ENCODE assay signal across 8 mouse cellular contexts in the genomic region with DNA sequence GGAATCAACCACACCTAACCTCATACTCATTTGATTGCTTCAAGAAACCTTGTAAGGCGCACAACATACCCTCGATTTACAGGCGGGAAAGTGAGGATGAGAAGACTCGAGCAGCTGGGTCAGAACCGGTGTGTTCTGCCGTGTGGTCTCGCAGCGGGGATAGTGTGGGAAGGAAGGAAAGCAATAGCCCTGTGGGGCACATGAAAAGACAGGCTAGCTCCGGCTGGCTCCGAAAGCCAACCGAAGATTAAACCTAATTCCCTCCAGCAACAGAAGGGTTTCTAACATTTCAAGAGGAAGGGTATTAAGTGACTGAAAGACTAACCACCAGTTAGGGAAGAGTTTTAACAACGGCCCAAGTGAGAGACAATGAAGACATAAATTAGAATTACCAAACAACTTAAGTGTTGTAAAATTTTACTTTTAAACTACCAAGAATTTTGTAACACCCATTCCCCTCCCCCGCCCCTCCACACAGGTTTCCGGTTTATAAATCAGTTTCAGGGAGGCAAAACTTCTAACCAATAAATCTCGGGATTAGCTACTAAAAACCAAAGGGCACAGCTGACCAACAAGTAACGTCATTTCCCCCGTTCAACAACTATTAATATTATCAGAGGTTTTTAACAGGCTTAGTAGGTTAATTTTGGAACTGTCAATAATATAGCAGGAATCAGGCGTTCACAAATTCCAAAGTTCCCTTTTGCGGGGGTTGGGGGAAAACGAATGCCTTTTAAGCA. TPM values are rescaled to one million over a fixed set of nuclear protein-coding genes. Genes with fewer than 3 reads are reported as not detected.
A peak's percentile ranks its signal among the peaks of the same experiment; 100 is the strongest.
DNase-seq lines count a peak whose midpoint lies in the region; ATAC-seq and TF ChIP-seq lines count a peak whose summit lies in the region.

No protein-coding gene starts in this region.

- no peak for TF ChIP-seq EP300 in stomach, postnatal 0 days (optimal IDR thresholded peaks at IDR 0.05)

- peaks cover 72% of the 10 kb centered on the region for H3K36me3 ChIP-seq in erythroblast, embryonic 14.5 days (ENCODE audit: control insufficient read depth)
- peaks cover 67% of the 10 kb centered on the region for H3K36me3 ChIP-seq in E14TG2a.4 (ENCODE audit: insufficient read depth, low read length)
- peaks cover 30% of the 10 kb centered on the region for H3K36me3 ChIP-seq in limb, embryonic 15.5 days
- H3K36me3 ChIP-seq in stomach, postnatal 0 days (ENCODE audit: control insufficient read depth, insufficient read depth, low read length), result no peaks in the 10 kb centered on the region; the same call in 1 of the 2 replicates

- peak overlapping the region; percentile 98 for H3K27ac ChIP-seq in limb, embryonic 15.5 days
- H3K27ac ChIP-seq in stomach, postnatal 0 days (replicated peaks), result peak overlapping the region; percentile 99

- peaks cover 45% of the 10 kb centered on the region for H3K4me1 ChIP-seq in erythroblast, embryonic 14.5 days (ENCODE audit: control insufficient read depth)
- H3K4me1 ChIP-seq in E14TG2a.4 (replicated peaks; ENCODE audit: low read depth, low read length), result peaks cover 74% of the 10 kb centered on the region
- peaks cover 13% of the 10 kb centered on the region; the same call in 1 of the 2 replicates for H3K4me1 ChIP-seq in limb, embryonic 15.5 days
- H3K4me1 ChIP-seq in stomach, postnatal 0 days (replicated peaks; ENCODE audit: control insufficient read depth, insufficient read depth), result no peaks in the 10 kb centered on the region

- H3K27me3 ChIP-seq in erythroblast, embryonic 14.5 days (ENCODE audit: control insufficient read depth), result no peaks in the 10 kb centered on the region
- H3K27me3 ChIP-seq in E14TG2a.4 (ENCODE audit: insufficient read depth, low read length), result no peaks in the 10 kb centered on the region
- no peaks in the 10 kb centered on the region for H3K27me3 ChIP-seq in limb, embryonic 15.5 days
- no peaks in the 10 kb centered on the region for H3K27me3 ChIP-seq in stomach, postnatal 0 days (ENCODE audit: control insufficient read depth, insufficient read depth, low read length)

- DNase-seq in gonadal fat pad, adult 2 months (ENCODE audit: low read depth), result peak; percentile 40
- no peak for DNase-seq in stomach, postnatal 0 days (ENCODE audit: low spot score)
- DNase-seq in frontal cortex, postnatal 10 days (ENCODE audit: low spot score in 2 of 2), result no peak
- DNase-seq in natural killer cell, adult 2 months (ENCODE audit: low spot score in 2 of 2), result no peak

- H3K4me3 ChIP-seq in erythroblast, embryonic 14.5 days (replicated peaks), result peak overlapping the region; percentile 99
- peak overlapping the region; percentile 92 for H3K4me3 ChIP-seq in E14TG2a.4 (replicated peaks; ENCODE audit: low read length)
- peak overlapping the region; percentile 99 for H3K4me3 ChIP-seq in limb, embryonic 15.5 days
- peak overlapping the region; percentile 98 for H3K4me3 ChIP-seq in stomach, postnatal 0 days (ENCODE audit: low read depth, low read length)

- peak overlapping the region; percentile 77 for H3K4me2 ChIP-seq in limb, embryonic 15.5 days
- H3K4me2 ChIP-seq in stomach, postnatal 0 days (replicated peaks; ENCODE audit: low read depth), result peak overlapping the region; percentile 68

- 3% methylated on average over 20 of the region's 20 CpGs for WGBS in limb, embryonic 15.5 days
- 9% methylated on average over 20 of the region's 20 CpGs for WGBS in stomach, postnatal 0 days

- peaks cover 3% of the 10 kb centered on the region for H3K9me3 ChIP-seq in erythroblast, embryonic 14.5 days (ENCODE audit: control insufficient read depth, low read length)
- H3K9me3 ChIP-seq in E14TG2a.4 (ENCODE audit: low read length), result no peaks in the 10 kb centered on the region
- H3K9me3 ChIP-seq in limb, embryonic 15.5 days, result no peaks in the 10 kb centered on the region
- H3K9me3 ChIP-seq in stomach, postnatal 0 days (ENCODE audit: control insufficient read depth, low read length), result no peaks in the 10 kb centered on the region

- TF ChIP-seq CTCF in E14TG2a.4 (conservative IDR thresholded peaks at IDR 0.05; ENCODE audit: low read length), result no peak
- no peak for TF ChIP-seq CTCF in stomach, postnatal 0 days (IDR thresholded peaks at IDR 0.05; ENCODE audit: low read depth)

- no peak for ATAC-seq in erythroblast, adult 5-6 weeks (replicated peaks; ENCODE audit: low FRiP score, poor library complexity, severe bottlenecking)
- ATAC-seq in limb, embryonic 15.5 days (ENCODE audit: insufficient number of reproducible peaks, low FRiP score, low TSS enrichment, low read depth), result no peak
- no peak for ATAC-seq in stomach, postnatal 0 days (ENCODE audit: low FRiP score, low TSS enrichment)

- H3K9ac ChIP-seq in limb, embryonic 15.5 days, result peak overlapping the region; percentile 99
- peak overlapping the region; percentile 99 for H3K9ac ChIP-seq in stomach, postnatal 0 days (ENCODE audit: low read length)

RNA-seq across cellular contexts. Expression of a gene that starts 1.5 kb away (rescaled TPM):
- polyA plus RNA-seq in erythroblast, embryonic 14.5 days (2012), result 0.47 and 0.68 TPM in 2 replicates
- 15.2 and 15.7 TPM in 2 replicates for total RNA-seq in erythroblast, adult 5-6 weeks (2015; ENCODE audit: low replicate concordance)
- 7.2 and 10.0 TPM in 2 replicates for total RNA-seq in erythroblast, adult 5-6 weeks (2017; ENCODE audit: low replicate concordance)
- polyA plus RNA-seq in gonadal fat pad, adult 2 months (2012; rRNA removed), result 12.0 and 15.5 TPM in 2 replicates
- 5.4 and 6.1 TPM in 2 replicates for polyA plus RNA-seq in limb, embryonic 15.5 days (2015; fragmentation: Nextera tagmentation; extraction: Ambion mirVana)
- 2.4 TPM in 2 replicates for polyA plus RNA-seq in stomach, postnatal 0 days (2015; fragmentation: Nextera tagmentation; extraction: Ambion mirVana)

RNA-seq across cellular contexts. Expression of a gene that starts 34.8 kb away (rescaled TPM):
- polyA plus RNA-seq in erythroblast, embryonic 14.5 days (2012), result 3.1 and 8.5 TPM in 2 replicates
- 98.6 and 101 TPM in 2 replicates for total RNA-seq in erythroblast, adult 5-6 weeks (2015; ENCODE audit: low replicate concordance)
- total RNA-seq in erythroblast, adult 5-6 weeks (2017; ENCODE audit: low replicate concordance), result 226 and 340 TPM in 2 replicates
- polyA plus RNA-seq in gonadal fat pad, adult 2 months (2012; rRNA removed), result 93.4 and 169 TPM in 2 replicates
- polyA plus RNA-seq in limb, embryonic 15.5 days (2015; fragmentation: Nextera tagmentation; extraction: Ambion mirVana), result 293 and 330 TPM in 2 replicates
- polyA plus RNA-seq in stomach, postnatal 0 days (2015; fragmentation: Nextera tagmentation; extraction: Ambion mirVana), result 171 and 181 TPM in 2 replicates

RNA-seq across cellular contexts. Expression of a gene that starts 52.2 kb away (rescaled TPM):
- polyA plus RNA-seq in erythroblast, embryonic 14.5 days (2012), result not detected in 2 replicates
- total RNA-seq in erythroblast, adult 5-6 weeks (2015; ENCODE audit: low replicate concordance), result not detected in 2 replicates
- 2.2 TPM in 1 of 2 replicates, not detected in the other for total RNA-seq in erythroblast, adult 5-6 weeks (2017; ENCODE audit: low replicate concordance)
- 200 and 350 TPM in 2 replicates for polyA plus RNA-seq in gonadal fat pad, adult 2 months (2012; rRNA removed)
- polyA plus RNA-seq in limb, embryonic 15.5 days (2015; fragmentation: Nextera tagmentation; extraction: Ambion mirVana), result 2.1 and 3.0 TPM in 2 replicates
- polyA plus RNA-seq in stomach, postnatal 0 days (2015; fragmentation: Nextera tagmentation; extraction: Ambion mirVana), result 13.2 and 13.8 TPM in 2 replicates

Comparison
In these comparisons a context has a peak if more than half of its experiments do, and no peak if none do; other contexts are left out.
1. RNA of a gene that starts 52.2 kb away (polyA plus RNA-seq): 200 to 350 TPM in gonadal fat pad, adult 2 months; 13.2 to 13.8 TPM in stomach, postnatal 0 days, 2.1 to 3.0 TPM in limb, embryonic 15.5 days and not detected in erythroblast, embryonic 14.5 days; every median in the first group is over 10 times any median in the second.
2. Peak in every context shown above with its lines, with median percentiles within 50 percentile points of each other: H3K4me3 ChIP-seq.